Mouse (Mus musculus) C2C12 (cell line): Measurements from ENCODE around the gene Tnfrsf12a.

Source experiments
- CEBPB ChIP-seq: IDR thresholded peaks from one replicate; pipeline ENCODE4 v1.6.1; 2011; ENCODE audit warnings: low read depth, mild to moderate bottlenecking, control low read depth, moderate library complexity
- CTCF ChIP-seq: IDR thresholded peaks from one replicate; pipeline ENCODE4 v1.5.1; 2011; ENCODE audit not compliant: control insufficient read depth, insufficient read depth, insufficient read length
- MAX ChIP-seq: IDR thresholded peaks from one replicate; pipeline ENCODE4 v1.6.1; 2011; ENCODE audit warnings: mild to moderate bottlenecking, control low read depth
- MYOG ChIP-seq: IDR thresholded peaks from one replicate; pipeline ENCODE4 v1.6.1; 2011; ENCODE audit not compliant: control insufficient read depth, insufficient read length; ENCODE audit errors: extremely low read depth
- USF1 ChIP-seq: IDR thresholded peaks from one replicate; pipeline ENCODE4 v1.6.1; 2011; ENCODE audit warnings: low read depth, mild to moderate bottlenecking, control low read depth, moderate library complexity

GRCm38 (mm10) chr17:23719455-23719854, 42.2 kb upstream of the Tnfrsf12a start:
- TF ChIP-seq CTCF (no peak), MYOG (no peak), MAX (no peak), CEBPB (no peak), USF1 (no peak)
